Mouse (Mus musculus): ENCODE measurements around the gene Fbxw4. TPM values are rescaled to one million over a fixed set of nuclear protein-coding genes. Genes with fewer than 3 reads are reported as not detected.

Gene Fbxw4
- polyA plus RNA-seq (2014; fragmentation: Illumina TruSeq; extraction: RNeasy Lipid Tissue Mini Kit (QIAGEN cat#74804); ENCODE audit: insufficient read depth, low read depth, low replicate concordance) = 19.4 TPM

DNA sequence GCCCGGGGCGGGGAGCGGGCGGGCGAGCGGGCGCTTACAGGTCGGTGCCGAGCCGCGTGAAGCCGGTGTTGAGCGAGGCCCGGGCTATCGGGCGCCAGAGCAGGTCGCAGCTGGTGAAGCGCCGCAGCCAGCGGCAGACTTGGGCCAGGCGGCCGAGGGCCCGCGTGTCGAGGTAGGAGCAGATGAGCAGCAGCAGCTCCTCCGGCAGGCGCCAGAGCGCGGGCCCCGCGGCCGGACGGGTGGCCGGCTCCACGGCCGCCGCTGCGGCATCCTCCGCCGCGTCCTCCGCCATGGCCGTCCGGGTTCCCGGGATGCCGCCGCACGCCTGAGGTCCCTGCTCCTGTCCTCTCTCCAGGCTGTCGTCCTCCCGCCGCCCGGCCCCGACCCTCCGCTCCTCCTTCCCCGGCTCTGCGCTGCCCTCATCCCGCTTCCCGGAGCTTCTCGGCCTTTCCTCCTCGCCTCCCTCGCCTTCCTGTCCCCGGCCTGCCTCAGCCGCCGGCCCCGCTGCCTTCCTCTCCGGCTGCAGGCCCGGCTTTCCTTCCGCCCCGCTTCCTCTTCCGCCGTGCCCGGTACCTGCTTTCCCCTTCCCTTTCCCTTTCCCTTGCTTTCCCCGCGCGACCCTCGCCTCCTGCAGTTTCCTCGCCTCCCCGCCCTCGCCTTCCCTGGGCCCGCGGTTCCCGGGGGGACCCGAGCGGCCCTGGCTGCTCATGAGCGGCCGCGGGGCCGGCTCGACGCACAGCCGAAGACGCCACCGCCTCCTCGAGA, at the start of gene Fbxw4:
Gene Fbxw4, minus strand, starts transcription at position 575 of the 765 bp plus-strand sequence.

DNA sequence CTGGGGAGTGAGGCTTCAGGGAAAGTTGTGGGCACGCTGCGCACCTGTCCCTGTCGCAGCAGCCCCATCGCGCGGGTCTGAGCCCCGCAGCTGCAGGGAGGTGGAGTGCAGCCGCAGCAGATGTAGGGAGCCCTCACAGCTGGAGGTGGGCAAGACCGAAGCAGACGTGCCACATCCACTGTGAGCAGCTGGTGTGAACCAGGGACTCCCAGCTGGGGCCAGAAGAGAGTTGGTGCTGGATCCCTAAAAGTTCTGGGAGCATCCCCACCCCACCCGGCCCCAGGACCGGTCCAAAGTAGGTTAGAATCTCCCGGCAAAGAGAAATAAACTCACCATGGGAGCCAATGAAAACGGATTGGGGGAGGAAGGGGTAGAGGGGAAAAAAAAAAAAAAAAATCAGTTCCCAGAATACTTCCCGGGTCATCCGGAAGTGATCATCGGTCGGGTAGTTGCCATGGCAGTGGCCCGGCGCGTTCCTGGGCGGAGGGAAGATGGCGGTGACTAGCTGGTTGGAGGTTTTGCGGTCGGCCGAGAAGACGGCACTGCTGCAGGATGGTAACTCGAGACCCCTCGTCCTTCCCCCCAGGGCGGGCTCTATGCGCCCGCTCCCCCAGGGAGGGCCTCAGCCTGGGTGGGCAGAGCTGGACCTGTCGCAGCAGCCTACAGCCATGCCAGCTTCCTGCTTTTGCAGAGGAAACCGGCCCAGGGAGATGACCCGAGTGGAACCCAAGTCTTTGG, 99.8 kb downstream of the Fbxw4 start, which contains the start of the genes Poll and Gm17018:
Gene Poll, minus strand, starts transcription at position 379 of the 738 bp plus-strand sequence.
Gene Gm17018, plus strand, starts transcription at position 463 of the 738 bp plus-strand sequence.

Other genes with a start within 250 kb of the Fbxw4 start
- 8.5 TPM for gene Poll, start 99.8 kb downstream of the Fbxw4 start, polyA plus RNA-seq (2014; fragmentation: Illumina TruSeq; extraction: RNeasy Lipid Tissue Mini Kit (QIAGEN cat#74804); ENCODE audit: insufficient read depth, low read depth, low replicate concordance)
- gene Gm17018, start 99.7 kb downstream of the Fbxw4 start, polyA plus RNA-seq (2014; fragmentation: Illumina TruSeq; extraction: RNeasy Lipid Tissue Mini Kit (QIAGEN cat#74804); ENCODE audit: insufficient read depth, low read depth, low replicate concordance) = 44.2 TPM
- not detected for gene Fgf8, start 82.6 kb upstream of the Fbxw4 start, polyA plus RNA-seq (2014; fragmentation: Illumina TruSeq; extraction: RNeasy Lipid Tissue Mini Kit (QIAGEN cat#74804); ENCODE audit: insufficient read depth, low read depth, low replicate concordance)
- gene Npm3, start 89.3 kb upstream of the Fbxw4 start, polyA plus RNA-seq (2014; fragmentation: Illumina TruSeq; extraction: RNeasy Lipid Tissue Mini Kit (QIAGEN cat#74804); ENCODE audit: insufficient read depth, low read depth, low replicate concordance) = 47.9 TPM
- gene Mgea5, start 123.5 kb upstream of the Fbxw4 start, polyA plus RNA-seq (2014; fragmentation: Illumina TruSeq; extraction: RNeasy Lipid Tissue Mini Kit (QIAGEN cat#74804); ENCODE audit: insufficient read depth, low read depth, low replicate concordance) = 36.2 TPM
- gene Kcnip2, start 155.7 kb upstream of the Fbxw4 start, polyA plus RNA-seq (2014; fragmentation: Illumina TruSeq; extraction: RNeasy Lipid Tissue Mini Kit (QIAGEN cat#74804); ENCODE audit: insufficient read depth, low read depth, low replicate concordance) = 0.71 TPM